Comparison of ENCODE assay signal across 8 mouse cellular contexts in the genomic region with DNA sequence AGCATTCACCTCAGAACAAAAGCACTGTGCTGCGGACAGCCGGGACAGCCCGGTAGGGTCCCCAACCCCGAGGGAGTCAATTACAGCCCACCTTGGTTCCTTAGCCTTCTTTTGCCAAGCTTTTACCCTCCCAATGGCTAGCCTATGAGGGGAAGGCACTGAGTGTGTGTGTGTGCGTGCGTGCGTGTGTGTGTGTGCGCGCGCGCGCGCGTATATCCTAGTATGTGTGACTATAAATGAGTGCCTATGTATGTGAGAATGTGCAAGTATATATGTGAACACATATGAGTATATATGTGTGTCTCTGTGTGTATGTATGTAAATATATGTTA. TPM values are rescaled to one million over a fixed set of nuclear protein-coding genes. Genes with fewer than 3 reads are reported as not detected.
A peak's percentile ranks its signal among the peaks of the same experiment; 100 is the strongest.
DNase-seq lines count a peak whose midpoint lies in the region; ATAC-seq and TF ChIP-seq lines count a peak whose summit lies in the region.

No protein-coding gene starts in this region.

- no peak for DNase-seq in cerebellum, adult 2 months
- no peak for DNase-seq in neural tube, embryonic 11.5 days (ENCODE audit: low spot score)
- no peak for DNase-seq in neural tube, embryonic 10.5 days (ENCODE audit: extremely low spot score, low spot score)
- peak; percentile 34 for DNase-seq in limb, embryonic 11.5 days (ENCODE audit: low spot score)
- no peak for DNase-seq in T-cell, adult 2 months (ENCODE audit: low spot score)
- no peak for DNase-seq in kidney, adult 18-20 months

- peak overlapping the region; percentile 72 for H3K9ac ChIP-seq in neural tube, embryonic 11.5 days (ENCODE audit: low read length)
- H3K9ac ChIP-seq in limb, embryonic 11.5 days (ENCODE audit: low read length), result peak overlapping the region; percentile 71
- peak overlapping the region; percentile 41; the same call in 1 of the 2 replicates for H3K9ac ChIP-seq in stomach, embryonic 14.5 days (replicated peaks; ENCODE audit: low read depth, low read length)

- H3K27ac ChIP-seq in cerebellum, adult 2 months (ENCODE audit: insufficient read depth, low read length), result no peak overlapping the region
- 0 out of 2 replicates have a peak overlapping the region, but pooled peaks have one; percentile 20 for H3K27ac ChIP-seq in neural tube, embryonic 11.5 days (ENCODE audit: low read depth, low read length)
- no peak overlapping the region for H3K27ac ChIP-seq in limb, embryonic 11.5 days (replicated peaks; ENCODE audit: low read depth, low read length)
- no peak overlapping the region for H3K27ac ChIP-seq in stomach, embryonic 14.5 days (ENCODE audit: low read length)

- 43% methylated on average over 14 of the region's 14 CpGs for WGBS in cerebellum, adult 2 months
- WGBS in neural tube, embryonic 11.5 days, result 48% methylated on average over 14 of the region's 14 CpGs
- WGBS in limb, embryonic 11.5 days, result 56% methylated on average over 14 of the region's 14 CpGs
- WGBS in stomach, embryonic 14.5 days, result 50% methylated on average over 14 of the region's 14 CpGs

- TF ChIP-seq POLR2A in cerebellum, adult 2 months (IDR thresholded peaks at IDR 0.05; ENCODE audit: borderline replicate concordance, insufficient read depth, low read length), result no peak

- H3K27me3 ChIP-seq in cerebellum, adult 2 months (ENCODE audit: control insufficient read depth, insufficient read depth, low read length), result no peaks in the 10 kb centered on the region
- H3K27me3 ChIP-seq in neural tube, embryonic 11.5 days (ENCODE audit: control insufficient read depth, insufficient read depth, low read length), result no peaks in the 10 kb centered on the region
- no peaks in the 10 kb centered on the region for H3K27me3 ChIP-seq in limb, embryonic 11.5 days (ENCODE audit: control insufficient read depth, insufficient read depth, low read length)
- no peaks in the 10 kb centered on the region for H3K27me3 ChIP-seq in stomach, embryonic 14.5 days (ENCODE audit: control insufficient read depth, insufficient read depth, low read length)

- no peaks in the 10 kb centered on the region for H3K9me3 ChIP-seq in neural tube, embryonic 11.5 days (ENCODE audit: control insufficient read depth, low read length)
- no peaks in the 10 kb centered on the region for H3K9me3 ChIP-seq in limb, embryonic 11.5 days (ENCODE audit: control insufficient read depth, low read length)
- H3K9me3 ChIP-seq in stomach, embryonic 14.5 days (ENCODE audit: control insufficient read depth, low read depth, low read length), result no peaks in the 10 kb centered on the region

- no peaks in the 10 kb centered on the region for H3K36me3 ChIP-seq in neural tube, embryonic 11.5 days (ENCODE audit: control insufficient read depth, insufficient read depth, low read length)
- no peaks in the 10 kb centered on the region for H3K36me3 ChIP-seq in limb, embryonic 11.5 days (ENCODE audit: control insufficient read depth, insufficient read depth, low read length)
- H3K36me3 ChIP-seq in stomach, embryonic 14.5 days (ENCODE audit: control insufficient read depth, insufficient read depth, low read length), result no peaks in the 10 kb centered on the region

- no peaks in the 10 kb centered on the region for H3K4me1 ChIP-seq in cerebellum, adult 2 months (ENCODE audit: control insufficient read depth, insufficient read depth, low read length)
- H3K4me1 ChIP-seq in neural tube, embryonic 11.5 days (ENCODE audit: control insufficient read depth, insufficient read depth, low read length), result 0 out of 2 replicates have a peak, but pooled peaks cover 8% of the 10 kb centered on the region
- H3K4me1 ChIP-seq in limb, embryonic 11.5 days (ENCODE audit: control insufficient read depth, insufficient read depth, low read length), result 0 out of 2 replicates have a peak, but pooled peaks cover 7% of the 10 kb centered on the region
- H3K4me1 ChIP-seq in stomach, embryonic 14.5 days (ENCODE audit: control insufficient read depth, insufficient read depth, low read length), result 0 out of 2 replicates have a peak, but pooled peaks cover 2% of the 10 kb centered on the region

- ATAC-seq in cerebellum, adult (ENCODE audit: insufficient number of reproducible peaks, low FRiP score, low TSS enrichment), result no peak; the same call in 1 of the 2 replicates
- peak; percentile 35 for ATAC-seq in neural tube, embryonic 11.5 days (ENCODE audit: insufficient read depth, low FRiP score, low TSS enrichment)
- peak; percentile 27; the same call in 1 of the 2 replicates for ATAC-seq in limb, embryonic 11.5 days (ENCODE audit: insufficient number of reproducible peaks, low FRiP score, low TSS enrichment, low read depth)
- peak; percentile 20; the same call in 1 of the 2 replicates for ATAC-seq in stomach, embryonic 14.5 days (ENCODE audit: insufficient number of reproducible peaks, insufficient read depth, low FRiP score, low read depth)

- no peak for TF ChIP-seq CTCF in cerebellum, adult 2 months (IDR thresholded peaks at IDR 0.05; ENCODE audit: borderline replicate concordance, insufficient read depth, low read depth, low read length)

- H3K4me3 ChIP-seq in cerebellum, adult 2 months (replicated peaks; ENCODE audit: insufficient read depth, low read depth, low read length), result peak overlapping the region; percentile 65
- peak overlapping the region; percentile 54 for H3K4me3 ChIP-seq in neural tube, embryonic 11.5 days (ENCODE audit: low read depth, low read length)
- peak overlapping the region; percentile 56 for H3K4me3 ChIP-seq in limb, embryonic 11.5 days (ENCODE audit: low read depth, low read length)
- peak overlapping the region; percentile 48 for H3K4me3 ChIP-seq in stomach, embryonic 14.5 days (ENCODE audit: low read depth, low read length)

- peak overlapping the region; percentile 93 for H3K4me2 ChIP-seq in neural tube, embryonic 11.5 days (ENCODE audit: low read depth)
- peak overlapping the region; percentile 84 for H3K4me2 ChIP-seq in limb, embryonic 11.5 days (ENCODE audit: low read depth, severe bottlenecking)
- H3K4me2 ChIP-seq in stomach, embryonic 14.5 days (replicated peaks; ENCODE audit: low read depth, low read length), result peak overlapping the region; percentile 77

RNA-seq across cellular contexts. Expression of a gene that starts 2.0 kb away (rescaled TPM):
- polyA plus RNA-seq in cerebellum, adult 2 months (2012; rRNA removed), result 20.2 and 20.5 TPM in 2 replicates
- 6.1 and 9.4 TPM in 2 replicates for polyA plus RNA-seq in neural tube, embryonic 11.5 days (2014; fragmentation: Nextera tagmentation; extraction: Ambion mirVana)
- polyA plus RNA-seq in limb, embryonic 11.5 days (2014; fragmentation: Nextera tagmentation; extraction: Ambion mirVana), result 6.5 and 9.4 TPM in 2 replicates
- 55.7 and 64.3 TPM in 2 replicates for polyA plus RNA-seq in stomach, embryonic 14.5 days (2014; fragmentation: Nextera tagmentation; extraction: Ambion mirVana)

RNA-seq across cellular contexts. Expression of a gene that starts 46.2 kb away (rescaled TPM):
- polyA plus RNA-seq in cerebellum, adult 2 months (2012; rRNA removed), result 319 and 355 TPM in 2 replicates
- 170 and 172 TPM in 2 replicates for polyA plus RNA-seq in neural tube, embryonic 11.5 days (2014; fragmentation: Nextera tagmentation; extraction: Ambion mirVana)
- polyA plus RNA-seq in limb, embryonic 11.5 days (2014; fragmentation: Nextera tagmentation; extraction: Ambion mirVana), result 142 and 144 TPM in 2 replicates
- 138 and 148 TPM in 2 replicates for polyA plus RNA-seq in stomach, embryonic 14.5 days (2014; fragmentation: Nextera tagmentation; extraction: Ambion mirVana)
